Mouse (Mus musculus): ENCODE data around the gene BC024978. TPM values are rescaled to one million over a fixed set of nuclear protein-coding genes. Genes with fewer than 3 reads are reported as not detected.
"Not testable (repeated sequence)": the region's sequence is repeated elsewhere in the genome, so short reads cannot be mapped to it uniquely, and the experiment has no call there.

Gene BC024978
- polyA plus RNA-seq, 2 experiments: 0.56 to 1.9 TPM

DNA sequence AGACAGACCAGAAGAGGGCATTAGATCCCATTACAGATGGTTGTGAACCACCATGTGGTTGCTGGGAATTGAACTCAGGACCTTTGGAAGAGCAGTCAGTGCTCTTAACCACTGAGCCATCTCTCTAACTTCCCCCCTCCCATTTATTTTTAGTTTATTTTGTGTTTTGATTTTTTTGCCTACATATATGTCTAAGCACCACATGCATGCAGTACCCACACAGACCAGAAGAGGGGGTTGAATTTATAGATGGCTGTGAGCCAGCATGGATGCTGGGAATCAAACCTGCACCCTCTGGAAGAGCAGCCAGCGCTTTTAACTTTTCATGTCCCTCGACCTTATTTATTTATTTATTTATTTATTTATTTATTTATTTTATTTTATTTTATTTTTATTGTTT, 48.5 kb downstream of the BC024978 start:
- not testable (repeated sequence) for H3K9me3 ChIP-seq (ENCODE audit: control insufficient read depth, low read length); ATAC-seq (ENCODE audit: insufficient read depth); H3K9ac ChIP-seq (replicated peaks); H3K4me3 ChIP-seq (ENCODE audit: insufficient read depth in 1 of 2, low read depth in 2 of 2, low read length in 2 of 2); H3K4me2 ChIP-seq (ENCODE audit: low read depth); H3K27ac ChIP-seq; H3K4me1 ChIP-seq (replicated peaks; ENCODE audit: control insufficient read depth in 2 of 2, insufficient read depth in 2 of 2, low read length in 1 of 2); H3K36me3 ChIP-seq (replicated peaks; ENCODE audit: control insufficient read depth, insufficient read depth, low read depth); H3K27me3 ChIP-seq (ENCODE audit: control insufficient read depth, insufficient read depth, low read length); DNase-seq (ENCODE audit: low read depth in 3 of 3, low spot score in 3 of 3)
- peak; percentile 59 for TF ChIP-seq CTCF (IDR thresholded peaks at IDR 0.05; ENCODE audit: low read depth)
- 53% methylated on average over 2 of the region's 2 CpGs for WGBS (ENCODE audit: insufficient replicate concordance)

DNA sequence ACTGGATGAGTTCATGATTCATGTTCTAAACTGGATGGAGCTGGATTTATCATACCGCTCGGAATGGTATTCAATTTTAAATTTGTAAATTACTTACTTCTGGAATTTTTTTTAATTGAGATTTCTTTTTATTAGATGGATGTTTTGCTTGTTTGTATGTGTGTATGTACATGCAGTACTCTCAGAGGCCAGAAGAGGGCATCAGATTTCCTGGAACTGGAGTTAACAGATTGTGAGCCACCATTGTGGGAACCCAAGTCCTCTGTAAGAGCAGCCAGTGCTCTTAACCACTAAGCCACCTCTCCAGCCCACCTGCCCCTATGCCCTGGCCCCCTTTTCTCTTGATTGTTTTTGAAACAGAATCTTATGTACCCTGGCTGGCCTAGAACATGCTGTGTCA, 53.6 kb downstream of the BC024978 start:
- Histone ChIP-seq H3K9ac (replicated peaks) (no peak overlapping the region), H3K27ac (no peak overlapping the region), H3K36me3 (replicated peaks; ENCODE audit: control insufficient read depth, insufficient read depth, low read depth) (no peaks in the 10 kb centered on the region), H3K9me3 (ENCODE audit: control insufficient read depth, low read length) (no peaks in the 10 kb centered on the region), H3K4me3 (ENCODE audit: insufficient read depth in 1 of 2, low read depth in 2 of 2, low read length in 2 of 2) (no peak overlapping the region), H3K27me3 (ENCODE audit: control insufficient read depth, insufficient read depth, low read length) (no peaks in the 10 kb centered on the region), H3K4me1 (replicated peaks; ENCODE audit: control insufficient read depth in 2 of 2, insufficient read depth in 2 of 2, low read length in 1 of 2) (peaks cover 2 to 3% of the 10 kb centered on the region in 2 experiments; a peak in 2 of 4 replicates), H3K4me2 (ENCODE audit: low read depth) (no peak overlapping the region)
- WGBS (ENCODE audit: insufficient replicate concordance): 70% methylated on average over 2 of the region's 2 CpGs
- ATAC-seq (ENCODE audit: insufficient read depth) (no peak), DNase-seq (ENCODE audit: low read depth in 3 of 3, low spot score in 3 of 3) (no peak)
- TF ChIP-seq EP300 (IDR thresholded peaks at IDR 0.05; ENCODE audit: low read depth) (no peak), CTCF (IDR thresholded peaks at IDR 0.05; ENCODE audit: low read depth) (peak; percentile 68)

DNA sequence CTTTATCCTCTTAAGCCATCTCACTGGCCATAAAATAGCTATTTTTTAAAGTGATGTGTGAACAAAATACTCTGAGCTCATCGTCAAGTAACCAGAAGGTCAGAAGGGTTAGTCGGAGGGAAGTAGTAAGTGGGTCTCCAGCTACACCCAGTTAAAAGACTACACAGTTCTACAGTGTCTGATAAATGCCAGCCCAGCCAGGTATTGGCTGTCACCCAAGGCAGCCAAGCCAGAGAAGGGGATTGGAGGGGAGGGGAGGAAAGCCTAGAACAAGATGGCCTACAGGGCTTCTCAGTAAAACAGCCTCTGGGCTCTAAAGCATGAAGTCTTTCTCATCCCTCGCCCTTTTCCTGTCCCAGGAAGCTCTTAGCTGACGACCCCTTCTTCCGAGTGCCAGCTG, 54.3 kb downstream of the BC024978 start:
- Histone ChIP-seq H3K36me3 (replicated peaks; ENCODE audit: control insufficient read depth, insufficient read depth, low read depth) (no peaks in the 10 kb centered on the region), H3K9ac (replicated peaks) (no peak overlapping the region), H3K4me2 (ENCODE audit: low read depth) (no peak overlapping the region), H3K4me1 (replicated peaks; ENCODE audit: control insufficient read depth in 2 of 2, insufficient read depth in 2 of 2, low read length in 1 of 2) (peaks cover 3 to 8% of the 10 kb centered on the region in 2 experiments; a peak in 2 of 4 replicates), H3K27ac (no peak overlapping the region), H3K4me3 (ENCODE audit: insufficient read depth in 1 of 2, low read depth in 2 of 2, low read length in 2 of 2) (no peak overlapping the region), H3K9me3 (ENCODE audit: control insufficient read depth, low read length) (no peaks in the 10 kb centered on the region), H3K27me3 (ENCODE audit: control insufficient read depth, insufficient read depth, low read length) (no peaks in the 10 kb centered on the region)
- WGBS (ENCODE audit: insufficient replicate concordance): 73% methylated on average over 5 of the region's 5 CpGs
- ATAC-seq (ENCODE audit: insufficient read depth): no peak
- TF ChIP-seq EP300 (IDR thresholded peaks at IDR 0.05; ENCODE audit: low read depth) (no peak), CTCF (IDR thresholded peaks at IDR 0.05; ENCODE audit: low read depth) (no peak)
- no peak for DNase-seq (ENCODE audit: low read depth in 3 of 3, low spot score in 3 of 3)

GRCm38 (mm10) chr7:27251946-27252345, 56.4 kb downstream of the BC024978 start:
- H3K27ac ChIP-seq: no peak overlapping the region
- WGBS (ENCODE audit: insufficient replicate concordance): 50% methylated on average over 6 of the region's 6 CpGs
- H3K4me1 ChIP-seq (replicated peaks; ENCODE audit: control insufficient read depth in 2 of 2, insufficient read depth in 2 of 2, low read length in 1 of 2): peaks cover 3 to 8% of the 10 kb centered on the region in 2 experiments; a peak in 2 of 4 replicates
- no peaks in the 10 kb centered on the region for H3K36me3 ChIP-seq (replicated peaks; ENCODE audit: control insufficient read depth, insufficient read depth, low read depth)
- ATAC-seq (ENCODE audit: insufficient read depth): peak; percentile 78
- no peaks in the 10 kb centered on the region for H3K27me3 ChIP-seq (ENCODE audit: control insufficient read depth, insufficient read depth, low read length)
- no peak overlapping the region for H3K9ac ChIP-seq (replicated peaks)
- peak overlapping the region; percentile 33; the same call in 1 of the 2 replicates for H3K4me2 ChIP-seq (ENCODE audit: low read depth)
- no peak for DNase-seq (ENCODE audit: low read depth in 3 of 3, low spot score in 3 of 3)
- H3K9me3 ChIP-seq (ENCODE audit: control insufficient read depth, low read length): no peaks in the 10 kb centered on the region
- TF ChIP-seq CTCF (IDR thresholded peaks at IDR 0.05; ENCODE audit: low read depth) (no peak), EP300 (IDR thresholded peaks at IDR 0.05; ENCODE audit: low read depth) (no peak)
- peak overlapping the region; percentile 28 to 31; a peak in 2 of 4 replicates for H3K4me3 ChIP-seq (ENCODE audit: insufficient read depth in 1 of 2, low read depth in 2 of 2, low read length in 2 of 2)

DNA sequence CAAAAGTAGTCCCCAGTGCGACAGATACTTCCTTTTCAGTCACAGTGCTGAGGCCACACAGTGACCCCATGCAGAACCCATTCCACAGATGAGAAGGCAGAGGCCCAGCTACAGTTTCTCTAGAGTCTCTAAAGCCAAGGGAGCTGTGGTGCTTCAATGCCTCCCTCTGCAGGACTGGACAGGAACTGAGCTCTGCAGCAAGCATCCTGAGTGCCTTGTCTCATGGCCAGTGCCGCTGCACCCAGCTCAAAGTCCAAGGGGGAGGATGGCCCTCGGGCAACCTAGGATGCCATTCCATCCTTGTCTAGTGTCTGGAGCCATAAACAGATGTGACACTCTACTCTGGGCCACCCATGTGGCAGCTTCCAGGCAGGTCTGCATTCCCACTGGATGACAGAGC, 60.1 kb downstream of the BC024978 start:
- TF ChIP-seq EP300 (IDR thresholded peaks at IDR 0.05; ENCODE audit: low read depth) (no peak), CTCF (IDR thresholded peaks at IDR 0.05; ENCODE audit: low read depth) (peak; percentile 70)
- H3K27ac ChIP-seq: no peak overlapping the region
- WGBS (ENCODE audit: insufficient replicate concordance): 73% methylated on average over 3 of the region's 3 CpGs
- peaks cover 3 to 10% of the 10 kb centered on the region in 2 experiments; a peak in 3 of 4 replicates for H3K4me1 ChIP-seq (replicated peaks; ENCODE audit: control insufficient read depth in 2 of 2, insufficient read depth in 2 of 2, low read length in 1 of 2)
- DNase-seq (ENCODE audit: low read depth in 3 of 3, low spot score in 3 of 3) (no peak), ATAC-seq (ENCODE audit: insufficient read depth) (no peak)
- H3K27me3 ChIP-seq (ENCODE audit: control insufficient read depth, insufficient read depth, low read length): no peaks in the 10 kb centered on the region
- H3K9ac ChIP-seq (replicated peaks): no peak overlapping the region
- H3K9me3 ChIP-seq (ENCODE audit: control insufficient read depth, low read length): no peaks in the 10 kb centered on the region
- H3K4me3 ChIP-seq (ENCODE audit: insufficient read depth in 1 of 2, low read depth in 2 of 2, low read length in 2 of 2): no peak overlapping the region
- no peaks in the 10 kb centered on the region for H3K36me3 ChIP-seq (replicated peaks; ENCODE audit: control insufficient read depth, insufficient read depth, low read depth)
- H3K4me2 ChIP-seq (ENCODE audit: low read depth): no peak overlapping the region
